In the genomic region with DNA sequence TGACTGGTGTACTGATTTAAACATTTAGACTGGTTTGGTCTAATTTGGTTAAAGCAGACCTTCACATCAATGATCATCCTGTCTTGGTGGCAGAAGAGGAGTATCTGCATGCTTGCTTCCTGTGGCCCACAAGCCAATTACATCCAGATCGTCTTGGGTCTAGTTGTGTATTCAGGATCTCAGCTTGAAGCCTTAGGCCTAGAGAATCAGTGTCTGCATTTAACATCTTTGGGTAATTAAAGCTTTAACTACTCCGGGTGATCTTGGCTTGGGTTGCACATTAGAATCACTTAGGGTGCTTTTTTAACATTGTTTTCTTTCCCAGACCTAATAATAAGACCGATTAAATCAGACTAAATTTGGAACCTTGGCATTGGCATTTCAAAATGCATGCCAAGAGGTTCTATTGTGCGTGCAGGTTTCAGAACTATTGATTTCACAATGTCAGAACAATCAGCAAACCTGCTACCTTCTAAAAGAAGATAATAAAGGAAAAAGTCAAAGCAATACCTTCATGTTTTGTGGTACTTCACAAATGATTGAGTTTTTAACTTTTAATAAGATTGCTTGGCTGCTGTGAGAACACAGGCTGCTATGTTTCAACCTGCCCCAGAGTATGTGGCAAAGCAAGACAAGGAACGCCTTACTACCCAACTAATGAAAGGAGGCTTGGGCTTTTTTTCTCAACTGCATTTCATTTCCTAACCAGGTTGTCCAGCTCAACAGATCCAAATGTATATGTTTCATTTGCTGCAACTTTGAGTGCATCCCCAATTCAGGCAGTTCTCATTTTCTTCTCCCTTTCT, we compare ENCODE assay signal across 13 mouse cellular contexts.
"Had no signal": no experiment of that assay in that cellular context is flagged by ENCODE, and none has a peak within 500 bp of the region (broad histone marks: within the 10 kb centered on the region; RNA-seq: fewer than 3 reads in every experiment).

No protein-coding gene starts in this region.

- H3K4me2 ChIP-seq: liver, embryonic 11.5 days; liver, embryonic 15.5 days; neural tube, embryonic 13.5 days; stomach, embryonic 15.5 days had no signal

- H3K4me1 ChIP-seq: limb, embryonic 10.5 days; liver, embryonic 15.5 days; neural tube, embryonic 13.5 days; stomach, embryonic 15.5 days had no signal

- DNase-seq: kidney, postnatal 25 days; lung, adult 2 months; lung, postnatal 36 days; midbrain, embryonic 14.5 days; right cerebral cortex, postnatal 14 days; thymus, postnatal 36 days had no signal

- H3K27ac ChIP-seq: left cerebral cortex, adult 2 months; limb, embryonic 10.5 days; liver, embryonic 15.5 days; neural tube, embryonic 13.5 days; stomach, embryonic 15.5 days had no signal

- ATAC-seq: lung, postnatal 0 days had no signal

- H3K4me3 ChIP-seq: left cerebral cortex, adult 2 months; limb, embryonic 10.5 days; liver, embryonic 15.5 days; neural tube, embryonic 13.5 days; stomach, embryonic 15.5 days had no signal

- H3K9ac ChIP-seq: liver, embryonic 15.5 days; neural tube, embryonic 13.5 days; stomach, embryonic 15.5 days had no signal

- H3K27me3 ChIP-seq: liver, embryonic 15.5 days; neural tube, embryonic 13.5 days; stomach, embryonic 15.5 days had no signal

- H3K9me3 ChIP-seq: limb, embryonic 10.5 days; liver, embryonic 15.5 days; neural tube, embryonic 13.5 days; stomach, embryonic 15.5 days had no signal

- H3K36me3 ChIP-seq: limb, embryonic 10.5 days; liver, embryonic 15.5 days; neural tube, embryonic 13.5 days; stomach, embryonic 15.5 days had no signal
